Mouse (Mus musculus) brain, embryonic 14.5 days (tissue): ENCODE results near the gene Paf1.

Experiments
- CTCF ChIP-seq: fragments of 200-500 bp; IDR thresholded peaks from 2 replicates; pipeline ENCODE4 v1.5.1; 2012; ENCODE audit warnings: inconsistent platforms, mild to moderate bottlenecking, moderate library complexity, borderline replicate concordance; ENCODE audit not compliant: insufficient read depth, insufficient read length; ENCODE audit errors: extremely low read depth
- POLR2A ChIP-seq: fragments of 200-500 bp; IDR thresholded peaks from 2 replicates; pipeline ENCODE4 v1.6.1; 2012; ENCODE audit warnings: mild to moderate bottlenecking, inconsistent platforms, borderline replicate concordance; ENCODE audit not compliant: poor library complexity, insufficient read depth, insufficient read length, severe bottlenecking; ENCODE audit errors: extremely low read depth

DNA sequence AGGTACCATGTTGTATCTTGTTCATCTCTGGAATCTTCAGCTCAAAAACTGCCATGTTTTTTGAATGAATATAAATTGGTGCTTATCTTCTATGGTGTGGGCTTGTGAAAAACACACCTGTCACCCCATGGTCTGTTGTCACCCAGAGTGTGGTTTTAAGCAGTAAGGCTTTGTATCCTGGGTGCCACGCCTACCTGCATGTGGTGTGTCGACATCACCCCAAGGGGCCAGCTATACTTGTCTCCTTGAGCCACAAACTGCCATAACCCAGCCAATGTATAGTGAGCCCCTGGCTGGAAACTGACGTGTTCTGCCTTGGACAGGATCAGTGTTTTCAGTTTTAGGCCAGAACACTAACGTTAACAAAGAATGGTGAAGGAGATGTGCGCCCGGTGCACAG is 8.6 kb upstream of the Paf1 start:
- no peak for TF ChIP-seq CTCF
- no peak for TF ChIP-seq POLR2A
